Mouse (Mus musculus): ENCODE results near the gene Slc35c2.
A peak's percentile ranks its signal among the peaks of the same experiment; 100 is the strongest.

The Slc35c2 gene

GRCm38 (mm10) chr2:165239533-165240144, 48.0 kb downstream of the Slc35c2 start:
- no peak for DNase-seq (ENCODE audit: low spot score in 2 of 2)

GRCm38 (mm10) chr2:165238416-165239145, 49.1 kb downstream of the Slc35c2 start:
- DNase-seq (ENCODE audit: low spot score in 2 of 2), result no peak

GRCm38 (mm10) chr2:165234613-165235291, 52.9 kb downstream of the Slc35c2 start, which contains the start of gene Cdh22:
Gene Cdh22, minus strand, starts transcription at chr2:165234853.
- DNase-seq (ENCODE audit: low spot score in 2 of 2), result peak; percentile 56 to 59

- DNase-seq (ENCODE audit: low spot score in 2 of 2), result no peak
Measured at GRCm38 (mm10) chr2:165234291-165234612, 53.4 kb downstream of the Slc35c2 start.

- DNase-seq (ENCODE audit: low spot score in 2 of 2), result no peak
Measured at GRCm38 (mm10) chr2:165233491-165234290, 54.0 kb downstream of the Slc35c2 start.

GRCm38 (mm10) chr2:165229050-165229449, 58.6 kb downstream of the Slc35c2 start:
- DNase-seq (ENCODE audit: low spot score in 2 of 2), result no peak
